Mouse (Mus musculus) 3T3-L1 (cell line): ENCODE measurements around the gene Trpc7.

ENCODE experiments used
- DNase-seq: peaks from one replicate; pipeline ENCODE4 v3.0.0-alpha.2; 2015; ENCODE audit warnings: low read depth, low spot score

Gene Trpc7

DNA sequence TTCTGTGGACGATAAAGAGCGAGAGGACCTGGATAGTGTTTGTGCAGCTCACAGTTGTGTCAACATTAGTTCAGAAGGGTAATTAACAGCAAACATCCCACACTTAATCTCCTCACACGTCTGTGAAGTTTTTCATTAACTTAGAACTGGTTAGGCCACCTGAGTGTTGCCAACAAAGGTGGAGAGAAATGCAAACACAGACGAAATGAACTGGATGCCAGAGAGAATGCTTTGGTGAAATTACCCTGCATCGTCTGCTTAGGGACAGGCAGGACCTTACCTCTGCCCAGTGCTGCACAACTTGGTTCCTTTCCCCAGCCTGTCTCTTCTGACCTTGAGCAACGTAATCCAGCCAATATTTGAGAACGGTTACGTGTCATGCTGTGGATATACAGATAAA, 148.2 kb downstream of the Trpc7 start:
- no peak for DNase-seq

DNA sequence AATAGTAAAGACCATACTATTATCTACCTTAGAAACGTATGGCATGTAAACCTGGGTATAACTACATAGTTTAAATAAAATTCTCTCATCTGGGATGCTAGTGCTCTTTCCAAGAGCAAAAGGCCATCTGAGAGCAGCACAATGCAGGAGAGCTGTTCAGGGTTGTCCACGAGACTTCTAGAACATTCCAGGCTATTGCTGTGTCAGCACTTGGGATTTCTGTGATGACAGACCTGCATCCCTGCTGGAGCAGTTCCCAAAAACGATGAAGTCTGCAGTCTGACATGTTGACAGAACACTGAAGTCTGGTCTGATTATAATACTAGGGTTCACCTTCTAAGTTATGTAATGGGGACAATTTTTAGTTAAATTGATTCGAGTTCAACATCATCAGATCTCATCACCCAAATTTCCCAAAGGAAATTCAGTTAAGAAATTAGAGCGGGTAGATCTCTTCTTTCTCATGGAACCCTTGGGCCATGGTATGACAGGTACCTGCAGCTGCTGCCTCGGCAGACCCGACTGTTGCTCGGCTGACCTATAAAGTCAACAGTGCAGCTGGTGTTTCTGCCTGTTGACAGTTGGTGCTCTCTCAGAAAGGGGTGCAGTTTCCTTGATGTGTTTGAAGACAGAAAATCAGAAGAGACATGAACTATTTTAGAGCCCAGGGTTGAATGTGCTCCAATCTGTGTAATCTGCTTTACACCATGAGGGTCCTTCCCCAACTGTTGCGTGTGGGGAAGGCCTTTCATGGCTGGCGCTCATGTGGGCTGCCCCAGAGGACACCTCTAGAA, 148.9 kb downstream of the Trpc7 start:
- DNase-seq: peak; percentile 8

DNA sequence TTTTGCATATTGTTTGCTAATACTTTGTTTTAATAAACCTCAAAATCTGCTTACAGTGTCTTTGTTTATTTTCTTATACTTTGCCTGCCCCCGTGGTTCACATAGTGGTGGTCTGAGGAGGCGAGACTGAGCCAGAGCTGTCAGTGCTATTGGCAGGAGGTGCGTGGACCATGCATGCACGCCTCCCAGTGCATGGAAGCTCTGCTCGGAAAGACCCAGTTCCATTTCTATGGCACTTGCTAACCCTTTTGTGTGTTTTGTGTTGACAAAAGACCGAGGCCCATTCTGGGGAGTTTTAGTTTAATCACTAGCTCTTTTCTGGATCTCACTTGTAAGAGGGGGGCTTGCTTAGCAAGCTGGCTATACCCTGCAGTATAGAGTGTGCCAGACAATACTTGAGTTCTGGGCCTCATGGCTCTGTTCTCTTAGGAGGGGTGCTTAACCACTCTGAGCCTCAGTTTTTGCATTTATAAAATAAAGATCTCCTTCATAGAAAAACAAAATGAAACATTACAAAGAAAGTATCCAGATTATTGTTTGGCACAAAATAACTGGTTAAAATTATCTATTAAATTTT, 153.4 kb downstream of the Trpc7 start:
- DNase-seq: no peak

DNA sequence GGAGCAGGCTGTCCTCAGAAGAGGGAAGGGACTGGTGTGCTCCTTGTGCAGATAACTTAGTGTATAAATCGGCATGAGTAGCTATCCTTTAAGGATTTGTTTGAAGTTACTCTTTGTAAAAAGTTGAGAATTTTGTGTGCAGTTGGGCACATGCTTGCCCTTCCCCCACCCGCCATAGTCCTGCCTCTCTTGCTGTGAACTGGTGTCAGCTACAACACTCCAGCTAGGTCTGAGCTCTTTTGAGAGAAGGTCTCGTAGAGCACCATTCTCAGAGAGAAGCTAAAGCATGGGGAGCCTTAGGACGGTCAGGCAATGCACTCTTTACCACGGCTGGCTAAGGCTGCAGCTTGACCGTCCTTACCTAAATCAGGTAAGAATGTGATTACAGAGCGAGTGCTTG, 154.1 kb downstream of the Trpc7 start:
- no peak for DNase-seq

DNA sequence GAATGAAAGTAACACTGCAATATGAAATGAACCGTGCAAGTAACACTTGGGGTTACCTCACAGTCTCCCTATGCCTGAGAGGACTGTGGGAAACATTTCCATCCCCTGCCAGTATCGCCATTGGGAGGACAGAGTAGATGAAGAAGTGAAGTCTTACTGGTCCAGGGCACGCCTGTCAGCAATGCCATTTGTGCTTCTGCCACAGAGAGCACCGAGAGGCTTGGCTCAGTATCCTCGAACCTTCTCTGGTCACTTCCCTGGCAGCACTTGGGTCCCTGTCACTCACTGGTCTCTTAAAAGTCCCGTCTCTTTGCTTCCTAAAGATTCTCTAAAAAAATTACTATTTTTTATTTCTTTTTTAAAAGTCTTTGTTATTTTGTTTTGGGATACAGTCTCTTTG, 155.3 kb downstream of the Trpc7 start:
- DNase-seq: no peak

DNA sequence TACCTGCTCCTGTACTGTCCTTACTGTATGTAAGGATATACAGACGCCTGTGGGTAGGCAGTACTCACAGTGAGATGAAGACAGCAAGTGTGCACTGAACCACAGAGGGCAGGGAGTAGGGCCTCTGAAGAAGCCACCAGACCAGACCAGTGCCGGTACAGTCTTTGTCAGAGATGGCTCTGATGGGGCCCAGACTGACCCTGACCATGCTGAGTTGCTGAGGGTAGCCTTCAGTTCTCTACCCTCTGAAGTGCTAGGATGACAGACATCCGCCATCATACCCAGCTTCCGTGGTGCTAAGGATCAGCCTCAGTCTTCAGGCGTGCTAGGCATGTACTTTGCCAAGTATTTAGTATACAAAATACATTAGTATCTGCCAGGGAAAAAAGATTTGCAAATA, 156.2 kb downstream of the Trpc7 start:
- no peak for DNase-seq

DNA sequence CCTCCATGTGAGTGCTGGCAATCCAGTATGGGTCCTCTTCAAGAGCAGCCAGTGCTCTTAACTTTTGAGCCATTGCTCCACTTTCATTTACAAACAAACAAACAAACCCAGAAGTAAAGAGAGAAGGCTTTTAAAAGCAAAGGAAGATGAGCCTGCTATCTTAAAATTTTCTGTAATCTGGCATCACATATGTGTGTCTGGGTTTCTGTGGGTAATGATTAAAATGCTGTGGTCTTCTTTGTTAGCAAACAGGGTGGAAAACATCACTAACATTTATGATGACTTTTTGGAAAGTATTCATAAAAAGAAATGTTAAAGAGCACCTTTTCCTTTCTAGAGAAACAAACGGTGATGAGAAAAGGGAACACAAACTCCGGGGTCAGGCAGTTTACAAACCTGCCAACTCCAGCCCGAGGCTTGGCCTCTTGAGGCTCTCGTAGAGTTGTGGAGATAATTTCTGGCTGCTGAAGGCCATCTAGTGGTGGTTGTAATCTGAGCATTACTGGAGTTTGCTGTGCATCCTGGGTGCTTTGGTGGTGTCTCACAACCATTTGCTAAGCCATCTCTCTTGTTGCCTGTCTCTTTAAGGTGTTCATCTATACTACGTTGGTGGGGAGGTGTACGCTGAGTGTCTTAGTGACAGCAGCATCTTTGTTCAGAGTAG, 160.4 kb downstream of the Trpc7 start:
- peak; percentile 58 for DNase-seq

DNA sequence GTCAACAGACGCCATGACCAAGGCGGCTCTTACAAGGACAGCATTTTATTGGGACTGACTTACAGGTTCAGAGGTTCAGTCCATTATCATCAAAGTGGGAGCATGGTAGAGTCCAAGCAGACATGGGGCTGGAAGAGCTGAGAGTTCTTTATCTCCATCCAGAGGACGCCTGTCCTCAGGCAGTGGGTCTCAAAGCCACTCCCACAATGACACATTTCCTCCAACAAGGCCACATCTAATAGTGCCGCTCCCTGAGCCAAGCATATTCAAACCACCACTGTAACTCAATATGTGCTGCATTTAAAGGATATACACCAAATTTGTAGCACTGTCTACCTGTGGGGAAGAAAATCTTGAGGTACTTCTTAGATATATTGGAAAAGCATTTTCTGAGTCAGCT, 161.2 kb downstream of the Trpc7 start:
- no peak for DNase-seq

DNA sequence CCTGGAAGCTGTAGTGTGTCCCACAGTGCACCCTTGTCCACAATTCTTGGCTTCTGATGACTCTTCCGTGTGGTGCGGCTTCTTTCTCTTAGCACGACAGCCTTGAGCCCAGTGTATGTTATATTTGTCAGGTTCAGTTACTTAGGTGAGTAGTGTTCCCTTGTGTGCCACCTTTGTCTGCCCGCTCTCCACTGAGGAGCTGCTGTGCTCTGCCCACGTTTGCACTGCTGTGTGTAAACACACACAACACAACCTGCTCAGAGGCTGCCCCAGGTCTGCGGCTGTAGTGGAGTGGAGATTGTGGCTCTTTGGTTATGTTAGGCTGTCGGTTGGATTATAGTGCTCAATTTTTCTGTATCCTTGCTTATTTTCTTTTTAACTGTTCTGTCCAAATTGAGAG, 166.7 kb downstream of the Trpc7 start:
- no peak for DNase-seq

DNA sequence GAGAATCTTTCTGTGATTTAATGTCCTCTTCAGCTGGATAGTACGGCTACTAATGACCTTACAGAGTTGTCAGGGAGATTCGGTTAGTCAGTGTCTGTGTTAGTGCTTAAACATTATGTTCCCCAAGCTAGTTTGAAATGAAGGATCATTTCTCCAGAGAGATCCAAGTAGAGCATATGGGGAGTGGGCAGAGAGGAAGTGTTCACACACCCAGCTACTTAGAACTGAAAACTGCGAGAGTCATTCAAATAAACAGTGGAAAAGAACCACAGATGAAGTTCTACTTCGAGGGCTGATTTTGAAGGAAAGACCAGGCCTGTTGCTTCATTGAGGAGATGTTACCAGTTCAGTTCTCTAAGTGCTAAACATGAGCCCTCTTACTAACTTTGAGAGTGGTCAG, 169.2 kb downstream of the Trpc7 start:
- no peak for DNase-seq
